Mouse (Mus musculus) neutrophil, adult 5-6 weeks (primary cell): ENCODE measurements around the gene Ctnnbip1. TPM values are rescaled to one million over a fixed set of nuclear protein-coding genes. Genes with fewer than 3 reads are reported as not detected.

Experiments
- ATAC-seq: fragments of 151-379, 151-347 bp; 2 replicates; pipeline ENCODE4 v1.8.0; 2017; ENCODE audit warnings: mild to moderate bottlenecking, moderate TSS enrichment; ENCODE audit not compliant: insufficient number of reproducible peaks, poor library complexity, low FRiP score, severe bottlenecking; ENCODE audit errors: extremely low read depth
- total RNA-seq: library from RNA; stranded (forward); fragments of 200-1000 nt; gene quantifications from 2 replicates; pipeline ENCODE4 v1.2.3, GENCODE M21; 2017

Gene Ctnnbip1
- total RNA-seq, 1 experiment from 2014 or later, result 10.8 TPM

DNA sequence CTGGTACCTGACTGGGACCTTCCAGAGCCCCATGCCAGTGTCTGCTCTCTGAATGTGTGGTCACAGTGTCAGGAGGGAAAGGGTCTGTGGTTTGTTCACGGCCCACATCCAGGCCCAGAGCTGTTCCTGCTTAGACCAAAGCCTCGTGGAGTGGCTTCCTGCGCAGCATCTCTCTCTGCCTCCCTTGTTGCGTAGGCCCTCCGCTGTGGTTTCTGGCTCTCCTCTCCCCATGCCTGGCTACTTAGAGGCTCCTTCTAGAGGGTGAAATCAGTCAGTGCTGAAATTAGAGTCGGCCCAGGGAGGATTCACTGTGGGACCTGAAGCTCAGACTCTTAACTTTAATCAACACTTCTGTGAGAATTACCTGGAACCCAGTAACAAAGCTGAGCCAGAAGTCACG lies 35.8 kb downstream of the Ctnnbip1 start:
- no peak for ATAC-seq

GRCm38 (mm10) chr4:149556111-149556510 lies 38.1 kb downstream of the Ctnnbip1 start:
- no peak for ATAC-seq

DNA sequence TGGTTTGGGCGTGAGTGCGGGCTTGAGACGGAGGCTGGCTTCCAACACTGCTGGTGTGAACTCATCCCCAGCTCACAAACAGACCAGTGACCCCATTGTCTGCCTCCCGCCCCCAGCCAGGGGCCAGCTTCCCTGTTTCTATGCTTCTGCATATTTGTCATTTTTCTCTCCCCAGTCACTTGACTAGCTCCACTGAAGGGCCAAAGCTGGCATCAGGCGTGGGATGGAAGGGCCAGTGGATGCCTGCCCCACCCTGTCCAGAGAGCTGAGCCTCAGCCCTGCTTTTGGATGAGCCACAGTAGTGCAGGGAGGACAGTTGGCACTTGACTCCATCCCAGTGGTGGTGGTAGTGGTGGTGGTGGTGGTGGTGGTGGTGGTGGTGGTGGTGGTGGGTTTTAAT lies 39.9 kb downstream of the Ctnnbip1 start:
- ATAC-seq, result no peak

DNA sequence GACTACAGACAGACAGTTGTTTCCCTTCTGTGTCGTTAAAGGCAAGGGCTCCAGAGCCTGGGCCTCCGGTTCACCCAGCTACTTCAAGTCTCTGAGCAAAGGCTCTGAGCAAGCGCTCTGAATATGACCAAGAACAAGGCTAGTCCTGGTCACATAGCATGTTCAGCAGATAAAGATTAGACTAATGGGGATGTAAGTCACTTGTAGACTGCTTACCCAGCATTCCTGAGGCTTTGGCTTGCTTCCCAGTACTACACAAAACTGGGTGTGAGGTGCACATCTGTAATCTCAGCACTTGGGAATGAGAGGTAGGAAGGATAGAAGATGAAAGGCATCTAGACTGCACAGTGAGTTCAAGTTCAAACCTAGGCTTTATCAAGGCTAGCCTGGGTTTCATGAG lies 40.4 kb downstream of the Ctnnbip1 start:
- no peak for ATAC-seq

GRCm38 (mm10) chr4:149561392-149561791 lies 43.4 kb downstream of the Ctnnbip1 start:
- ATAC-seq, result no peak

GRCm38 (mm10) chr4:149561986-149562904 lies 44.2 kb downstream of the Ctnnbip1 start:
- ATAC-seq, result no peak

DNA sequence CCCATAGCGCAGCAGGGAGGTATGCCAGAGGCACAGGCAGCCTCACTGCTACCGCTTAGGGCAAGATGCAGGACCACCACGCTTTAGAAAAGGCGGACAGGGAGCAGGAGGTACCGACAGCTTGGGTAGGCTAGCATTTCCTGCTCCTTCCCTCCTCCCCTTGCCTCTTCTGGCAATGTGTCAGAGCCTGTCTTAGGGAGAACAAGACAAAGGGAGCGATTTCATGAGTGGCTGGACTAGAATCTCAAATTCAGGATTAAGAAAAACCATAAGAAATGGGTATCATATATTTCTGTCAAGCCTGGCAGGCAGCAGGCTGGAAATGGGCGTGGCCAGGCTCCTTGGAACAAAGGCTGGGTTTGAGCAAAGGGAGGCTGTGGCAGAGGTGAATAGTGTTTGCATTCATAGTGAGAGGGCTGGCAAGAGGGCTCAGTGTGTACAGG lies 44.9 kb downstream of the Ctnnbip1 start:
- ATAC-seq, result no peak

DNA sequence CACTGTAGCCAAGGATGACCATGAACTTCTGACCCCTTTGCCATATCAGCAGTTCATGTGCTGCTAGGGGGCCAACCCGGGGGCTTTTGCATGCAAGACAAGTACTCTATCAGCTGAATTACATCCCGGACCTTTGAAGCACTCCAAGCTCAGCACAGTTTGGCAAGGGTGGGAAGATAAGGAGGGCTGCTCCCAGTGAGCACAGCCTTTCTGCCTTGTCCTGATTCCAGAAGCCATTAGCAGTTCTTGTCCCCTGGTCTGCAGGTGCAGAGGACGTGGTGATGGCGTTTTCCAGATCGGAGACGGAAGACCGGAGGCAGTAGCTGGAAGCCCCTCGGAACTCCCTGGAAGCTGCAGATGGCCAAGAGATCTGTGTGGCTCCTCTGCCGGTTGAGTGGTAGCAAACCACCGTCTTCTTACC lies 45.9 kb downstream of the Ctnnbip1 start:
- ATAC-seq, result no peak

DNA sequence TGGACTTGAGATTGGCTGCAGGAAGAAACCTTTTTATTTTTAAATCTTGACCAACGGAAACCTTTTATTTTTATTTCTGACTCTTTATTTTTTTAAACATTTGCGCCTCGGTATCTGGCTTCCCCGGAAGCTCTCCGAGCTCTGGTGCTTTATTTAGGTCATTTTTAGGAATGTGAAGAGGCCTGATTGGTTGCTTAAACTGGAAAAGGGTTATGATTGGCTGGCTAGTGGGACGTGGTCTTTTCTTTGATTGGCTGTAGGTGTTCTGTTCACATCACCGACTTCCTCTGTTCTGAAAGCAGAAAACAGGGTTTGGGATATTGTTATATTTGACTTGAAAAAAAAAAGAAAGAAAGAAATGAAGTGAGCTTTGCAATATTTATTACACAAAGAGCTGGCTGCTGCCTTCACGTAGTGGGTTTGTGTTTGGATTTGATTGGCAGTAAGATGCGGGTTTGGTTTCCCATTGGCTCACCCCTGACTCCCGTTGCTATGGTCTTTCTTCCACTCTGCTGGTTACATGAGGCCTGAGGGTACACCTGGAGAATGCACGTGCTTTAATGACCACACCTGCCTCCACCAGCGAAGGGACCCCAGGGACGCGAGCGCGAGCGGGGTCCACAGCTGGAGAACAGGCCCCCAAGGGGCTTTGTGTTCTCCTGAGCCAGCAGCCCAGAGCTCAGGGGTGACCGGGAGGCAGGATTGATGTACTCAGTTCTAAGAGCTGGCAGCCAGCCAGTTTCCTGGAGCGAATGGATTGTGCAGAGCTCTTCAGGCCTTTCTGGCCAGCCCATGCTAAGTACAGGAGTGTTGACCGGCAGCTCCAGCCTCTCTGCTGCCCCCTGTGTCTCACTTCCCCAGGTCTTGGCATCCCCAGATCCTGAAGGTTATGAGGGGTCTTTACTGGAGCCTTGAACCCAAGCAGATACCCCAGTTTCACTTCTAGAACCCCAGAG lies 46.7 kb downstream of the Ctnnbip1 start:
- no peak for ATAC-seq

DNA sequence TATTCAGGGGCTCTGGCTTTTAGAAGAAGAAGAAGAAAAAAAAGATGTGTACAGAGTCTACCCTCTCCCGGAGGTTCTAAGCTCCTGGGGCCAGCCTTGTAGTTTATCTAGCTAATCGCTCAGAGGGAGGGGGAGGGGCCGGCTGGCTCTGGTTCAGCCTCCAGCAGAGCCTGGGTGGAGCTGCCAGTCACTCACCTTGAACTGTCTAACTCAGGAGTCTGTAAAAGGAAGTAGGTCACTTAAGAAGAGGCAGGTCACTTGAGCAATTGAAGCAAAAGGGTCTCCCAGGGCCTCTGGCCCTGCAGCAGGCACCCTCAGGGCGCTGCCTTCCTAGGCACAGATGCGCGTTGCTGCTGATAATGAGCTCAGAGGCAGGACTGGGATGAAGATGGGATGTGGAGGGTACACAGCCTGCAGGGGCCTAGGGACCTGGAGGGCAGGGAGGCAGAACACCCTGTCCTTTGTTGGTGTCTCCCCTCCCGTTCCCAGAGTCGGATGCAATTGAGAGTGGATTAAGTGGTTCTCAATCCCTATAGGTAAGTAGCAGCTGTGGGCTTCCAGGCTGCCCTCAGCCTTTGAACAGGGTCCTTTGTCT lies 49.5 kb downstream of the Ctnnbip1 start:
- no peak for ATAC-seq

DNA sequence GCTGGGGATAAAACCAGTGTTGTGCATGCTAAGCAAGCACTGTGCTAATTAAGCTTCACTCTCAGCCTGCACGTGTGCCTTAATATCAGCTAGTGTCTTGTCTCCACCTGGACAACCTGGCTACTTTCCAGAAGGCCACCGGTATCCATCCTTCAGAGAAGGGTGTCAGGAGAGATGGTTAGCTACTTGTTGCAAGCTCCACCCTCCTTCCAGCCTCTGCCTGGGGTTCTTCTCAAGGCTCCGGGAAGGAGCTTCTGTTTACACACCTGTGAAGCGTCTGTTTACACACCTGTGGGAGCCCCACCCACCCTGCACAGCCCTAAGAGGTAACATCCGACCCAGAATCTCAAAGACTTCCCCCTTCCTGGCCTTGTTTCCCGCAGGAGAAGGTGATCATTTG lies 50.6 kb downstream of the Ctnnbip1 start:
- ATAC-seq, result no peak

GRCm38 (mm10) chr4:149569781-149570497 lies 51.9 kb downstream of the Ctnnbip1 start:
- no peak for ATAC-seq

DNA sequence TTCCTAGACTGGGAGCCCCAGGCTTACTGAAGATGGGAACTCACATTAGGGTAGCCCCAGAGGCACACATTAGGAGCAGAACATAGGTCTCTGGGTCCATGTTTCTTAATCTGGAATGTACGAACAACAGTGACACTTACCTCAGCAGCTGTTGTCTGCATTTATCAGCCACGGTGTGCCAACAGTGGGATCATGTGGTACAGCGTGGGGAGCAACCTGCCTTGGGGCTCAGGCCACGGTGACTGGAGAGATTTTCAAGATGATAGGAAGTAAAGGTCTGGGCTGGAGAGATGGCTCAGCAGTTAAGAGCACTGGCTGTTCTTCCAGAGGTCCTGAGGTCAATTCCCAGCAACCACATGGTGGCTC lies 52.4 kb downstream of the Ctnnbip1 start:
- no peak for ATAC-seq

DNA sequence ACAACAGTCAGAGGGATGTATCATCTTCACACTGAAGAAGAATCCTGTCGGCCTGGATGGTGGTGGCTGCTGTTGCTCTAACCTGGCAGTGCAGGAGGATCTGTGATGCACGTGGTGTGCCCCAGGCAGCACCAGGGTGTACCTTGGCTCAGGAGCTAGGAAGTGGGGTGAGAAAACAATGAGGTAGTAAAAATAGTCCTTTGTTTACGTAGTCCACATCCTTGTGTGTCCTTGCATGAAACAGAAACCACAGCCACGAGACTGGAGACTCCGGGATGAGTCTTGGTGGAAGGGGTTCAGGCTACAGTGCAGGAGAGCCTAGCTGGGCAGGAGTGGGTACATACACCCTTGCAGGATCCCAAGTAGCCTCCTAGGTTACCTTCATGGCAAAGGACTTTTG lies 53.2 kb downstream of the Ctnnbip1 start:
- no peak for ATAC-seq

GRCm38 (mm10) chr4:149571651-149572149 lies 53.7 kb downstream of the Ctnnbip1 start:
- ATAC-seq, result no peak

- ATAC-seq, result no peak
These were observed 54.4 kb downstream of the Ctnnbip1 start for GRCm38 (mm10) chr4:149572446-149572845.

DNA sequence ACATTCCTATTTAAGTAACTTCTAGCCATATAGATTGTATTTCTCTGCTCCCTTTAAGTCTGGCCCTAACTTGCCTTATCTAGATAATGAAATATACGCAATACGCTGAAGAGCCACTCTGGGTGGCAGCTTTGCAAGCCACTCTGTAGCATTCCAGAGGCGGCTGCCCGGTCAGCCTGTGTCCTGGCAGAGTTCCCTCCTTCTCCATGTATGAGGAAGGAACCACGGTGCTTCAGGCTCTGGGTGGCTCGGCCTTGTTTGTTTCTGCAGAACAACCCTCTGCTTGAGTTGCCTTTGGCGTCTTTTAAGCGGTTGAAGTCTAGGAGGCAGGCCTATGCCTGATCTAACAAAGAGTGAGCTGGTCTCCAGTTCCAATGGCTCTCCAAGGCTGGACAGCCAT lies 54.8 kb downstream of the Ctnnbip1 start:
- no peak for ATAC-seq

- ATAC-seq, result no peak
These were observed 56.4 kb downstream of the Ctnnbip1 start for GRCm38 (mm10) chr4:149574391-149574821.
